Mouse (Mus musculus) testis, postnatal 10 days (tissue): ENCODE data around the gene Olfr1026.

Experiments used
- DNase-seq: peaks from one replicate; pipeline ENCODE4 v3.0.0; 2021; ENCODE audit warnings: low spot score

Olfr1026 gene

GRCm38 (mm10) chr2:85921258-85921657, at the start of gene Olfr1026:
TSS of gene Olfr1026 (plus strand) at chr2:85921558.
- no peak for DNase-seq

GRCm38 (mm10) chr2:85885340-85885739, 36.0 kb upstream of the Olfr1026 start, which contains the start of gene Olfr1023:
TSS of gene Olfr1023 (plus strand) at chr2:85885640.
- no peak for DNase-seq

DNA sequence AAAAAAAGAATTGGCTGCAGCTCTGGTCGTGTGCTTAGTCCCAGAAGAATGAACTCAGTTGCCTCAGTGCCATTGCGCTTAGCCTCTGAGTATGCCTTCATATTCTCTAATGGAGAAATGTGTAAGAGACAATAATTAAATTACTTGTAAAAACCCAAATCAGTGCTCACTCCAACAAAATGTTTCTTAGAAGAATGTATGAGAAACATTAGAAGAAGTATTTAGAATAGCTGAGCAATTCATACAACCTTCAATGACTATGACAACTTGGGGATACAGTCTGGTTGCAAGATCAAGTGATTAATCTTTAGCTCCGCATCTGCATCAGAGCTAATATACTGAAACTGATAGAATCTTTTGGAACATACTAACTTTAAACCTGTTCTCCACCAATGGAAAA, 16.4 kb upstream of the Olfr1026 start, which contains the start of gene Olfr1024:
Olfr1024 (minus strand) TSS at position 101 of the 400 bp plus-strand sequence.
- DNase-seq = no peak

DNA sequence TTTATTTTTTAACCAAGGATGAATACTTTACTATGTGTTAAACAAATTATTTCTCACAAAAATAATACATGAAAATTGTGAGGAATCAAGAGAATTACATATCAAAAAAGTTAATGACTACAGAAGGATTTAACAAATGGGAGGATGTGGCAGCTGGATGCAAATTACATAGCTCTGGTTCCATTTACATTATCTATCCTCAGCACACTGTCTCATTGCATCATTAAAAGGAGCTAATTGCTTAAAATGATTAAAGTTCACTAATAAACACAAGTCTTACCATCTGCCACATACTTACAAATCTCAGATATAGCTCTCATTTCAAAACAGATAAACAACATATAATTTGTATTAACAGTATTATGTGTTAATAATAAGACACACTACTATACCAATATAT, 8.2 kb upstream of the Olfr1026 start:
- DNase-seq = no peak

DNA sequence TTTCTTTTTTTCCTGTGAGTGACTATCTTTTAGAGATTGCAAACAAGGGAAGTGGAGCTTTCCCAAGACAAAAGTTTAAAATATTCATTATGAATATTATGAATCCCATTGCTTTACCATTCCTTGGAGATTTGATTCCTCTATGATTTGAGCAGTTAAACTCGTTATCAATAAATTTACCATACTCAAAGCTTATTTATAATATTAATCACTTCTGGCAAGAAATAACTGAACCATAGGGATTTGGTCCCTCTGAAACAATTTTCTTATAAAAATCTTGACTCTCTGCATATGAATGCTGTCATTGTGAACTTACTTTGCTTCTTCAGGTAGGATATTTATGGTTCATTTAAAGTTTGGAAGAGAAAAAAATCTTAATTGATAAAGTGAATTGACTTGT, 6.5 kb upstream of the Olfr1026 start, which contains the start of gene Olfr1025-ps1:
Olfr1025-ps1 (plus strand) TSS at position 301 of the 400 bp plus-strand sequence.
- DNase-seq = no peak

GRCm38 (mm10) chr2:85950137-85950536, 28.8 kb downstream of the Olfr1026 start, which contains the start of gene Olfr1028:
TSS of gene Olfr1028 (plus strand) at chr2:85950437.
- DNase-seq = no peak

DNA sequence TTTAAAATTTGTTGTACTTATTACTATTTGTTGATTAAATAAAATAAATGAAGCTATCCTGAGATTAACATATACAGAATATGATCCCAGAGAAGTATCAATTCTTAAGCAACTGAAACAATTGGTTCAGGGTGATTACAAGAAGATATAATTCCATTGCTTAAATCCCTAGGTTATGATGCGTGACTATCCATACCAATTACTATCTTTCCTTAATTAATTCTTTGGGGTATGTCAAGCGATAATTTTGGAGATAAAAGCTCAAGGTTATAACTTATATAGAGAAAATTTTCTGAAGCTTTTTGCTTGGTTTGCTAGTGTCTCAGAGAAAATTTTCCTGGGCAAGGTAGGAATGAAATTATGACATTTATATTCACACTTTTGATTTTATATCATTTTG, 52.2 kb downstream of the Olfr1026 start, which contains the start of gene Olfr1029:
Olfr1029 (plus strand) TSS at position 301 of the 400 bp plus-strand sequence.
- DNase-seq = no peak
